ENCODE assay signal across 14 mouse cellular contexts in genomic region chrX:99012486-99012885, GRCm38 (mm10).
"Had no signal": no experiment of that assay in that cellular context is flagged by ENCODE, and none has a peak within 500 bp of the region (broad histone marks: within the 10 kb centered on the region; RNA-seq: fewer than 3 reads in every experiment).

No protein-coding gene starts in this region.

- H3K4me2 ChIP-seq: limb, embryonic 15.5 days; liver, embryonic 12.5 days; neural tube, embryonic 15.5 days had no signal

- ATAC-seq: liver, embryonic 12.5 days had no signal

- H3K4me1 ChIP-seq: limb, embryonic 15.5 days; liver, embryonic 12.5 days; midbrain, embryonic 10.5 days; neural tube, embryonic 15.5 days had no signal

- H3K9ac ChIP-seq: limb, embryonic 15.5 days; liver, embryonic 12.5 days; neural tube, embryonic 15.5 days had no signal

- H3K4me3 ChIP-seq: limb, embryonic 15.5 days; liver, embryonic 12.5 days; midbrain, embryonic 10.5 days; myocyte; neural tube, embryonic 15.5 days had no signal

- H3K36me3 ChIP-seq: limb, embryonic 15.5 days; liver, embryonic 12.5 days; midbrain, embryonic 10.5 days; neural tube, embryonic 15.5 days had no signal

- DNase-seq: kidney, postnatal 36 days; layer of hippocampus, adult 9-11 months; layer of hippocampus, postnatal 36 days; lung, postnatal 10 days; lung, postnatal 4 days; midbrain, embryonic 14.5 days; right cerebral cortex, adult 18-20 months; right cerebral cortex, postnatal 25 days; thymus, postnatal 36 days had no signal

- H3K9me3 ChIP-seq: limb, embryonic 15.5 days; liver, embryonic 12.5 days; midbrain, embryonic 10.5 days; neural tube, embryonic 15.5 days had no signal

- H3K27ac ChIP-seq: limb, embryonic 15.5 days; liver, embryonic 12.5 days; midbrain, embryonic 10.5 days; neural tube, embryonic 15.5 days had no signal
